Mouse (Mus musculus) heart, postnatal 14 days (tissue): ENCODE data around the gene Plekha5. TPM values are rescaled to one million over a fixed set of nuclear protein-coding genes. Genes with fewer than 3 reads are reported as not detected.

Experiments
- DNase-seq, 2 experiments: peaks; one replicate each; pipeline ENCODE4 v3.0.0; 2021 to 2022
- intact Hi-C: fragments of 180-260 bp; cut with DNase I; formaldehyde crosslinking; loops from one replicate; pipeline ENCODE4 v1.15.1; 2025
- total RNA-seq, 2 experiments: library from RNA; stranded (reverse); gene quantifications; 2 replicates each; pipeline ENCODE4 v1.2.3; 2021

Plekha5 gene
- total RNA-seq, 2 experiments from 2014 or later = 36.6 to 36.9 TPM

GRCm38 (mm10) chr6:140629176-140629859 is 205.5 kb downstream of the Plekha5 start:
- intact Hi-C loops = no loop called here
- no peak for DNase-seq

- intact Hi-C loops = no loop called here
- no peak for DNase-seq
Measured at GRCm38 (mm10) chr6:140630306-140630705, 206.5 kb downstream of the Plekha5 start.

DNA sequence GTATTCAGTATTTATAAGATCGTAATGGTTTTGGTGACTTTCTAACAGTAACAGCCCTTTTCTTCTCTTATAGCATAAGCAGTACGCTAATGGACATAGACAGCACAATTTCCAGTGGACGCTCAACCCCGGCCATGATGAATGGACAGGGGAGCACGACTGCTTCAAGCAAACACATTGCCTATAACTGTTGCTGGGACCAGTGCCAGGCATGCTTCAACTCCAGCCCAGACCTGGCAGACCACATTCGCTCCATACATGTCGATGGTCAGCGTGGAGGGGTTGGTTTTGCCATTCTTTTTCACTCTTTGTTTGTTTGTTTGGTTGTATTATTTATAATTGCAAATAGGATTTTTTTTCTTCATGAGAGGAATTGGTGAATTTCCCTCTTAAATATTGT is 209.8 kb downstream of the Plekha5 start:
- intact Hi-C loops = no loop called here
- peak in 1 of 2 experiments; percentile 24 for DNase-seq

DNA sequence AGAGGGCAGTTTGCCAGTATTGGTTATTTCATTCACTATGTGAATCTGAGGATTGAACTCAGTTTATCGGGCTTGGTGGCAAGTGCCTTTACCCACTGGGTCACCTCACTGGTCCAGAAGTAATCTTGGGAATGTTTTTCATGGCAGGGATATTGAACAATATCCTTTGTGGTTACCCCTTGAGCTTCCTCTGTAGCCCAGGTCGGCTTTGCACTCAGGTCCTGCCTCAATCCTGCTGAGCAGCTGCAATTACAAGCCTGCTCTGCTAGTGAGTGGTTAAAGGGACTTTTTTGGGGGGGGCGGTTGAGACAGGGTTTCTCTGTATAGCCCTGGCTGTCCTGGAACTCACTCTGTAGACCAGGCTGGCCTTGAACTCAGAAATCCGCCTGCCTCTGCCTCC is 212.4 kb downstream of the Plekha5 start:
- intact Hi-C loops = no loop called here
- DNase-seq = no peak

DNA sequence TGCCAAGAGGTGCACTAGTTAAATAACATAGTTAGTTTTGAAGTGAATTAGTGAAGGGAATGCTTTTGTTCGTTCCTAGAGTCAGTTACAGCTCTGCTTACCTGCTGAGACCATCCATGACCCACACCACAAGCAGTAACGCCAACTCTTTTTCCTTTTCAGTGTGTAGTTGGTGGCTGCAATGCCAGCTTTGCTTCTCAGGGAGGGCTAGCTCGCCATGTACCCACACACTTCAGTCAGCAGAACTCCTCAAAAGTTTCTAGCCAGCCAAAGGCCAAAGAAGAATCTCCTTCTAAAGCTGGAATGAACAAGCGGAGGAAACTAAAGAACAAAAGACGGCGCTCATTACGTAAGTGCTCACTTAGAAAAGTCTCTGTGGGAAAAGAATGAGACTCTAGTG is 218.2 kb downstream of the Plekha5 start:
- DNase-seq = no peak
- intact Hi-C loops = no loop called here

DNA sequence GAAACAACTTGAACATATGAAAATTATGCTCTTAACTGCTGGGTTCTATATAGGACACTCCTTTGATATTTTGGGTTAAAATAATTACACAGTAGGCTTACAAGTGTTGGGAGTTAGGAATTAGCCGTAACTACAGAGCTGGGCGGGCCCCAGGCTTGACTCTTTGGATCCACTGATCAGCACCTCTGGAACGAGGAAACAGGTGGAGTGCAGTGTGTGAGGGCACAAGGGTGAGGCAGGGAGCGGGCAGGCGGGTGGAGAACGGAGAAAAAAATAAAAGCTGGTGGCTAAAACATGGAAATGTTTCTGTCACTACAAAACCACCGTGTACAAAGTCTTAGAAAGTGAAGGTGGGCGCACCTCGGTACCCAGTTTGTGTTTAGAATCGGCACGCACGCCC is 218.8 kb downstream of the Plekha5 start:
- intact Hi-C loops = no loop called here
- DNase-seq = no peak

GRCm38 (mm10) chr6:140645931-140646330 is 222.1 kb downstream of the Plekha5 start:
- intact Hi-C loops = loop anchor here (5.0 kb wide), 1 partner anchor 66 kb away; no protein-coding TSS in a partner anchor
- no peak for DNase-seq

Other genes starting within 250 kb of the Plekha5 start
- 10 to 100 TPM; 40.6 to 41.7 TPM for gene Aebp2, start 198.6 kb downstream of the Plekha5 start, total RNA-seq